Mouse (Mus musculus): ENCODE measurements around the gene Kifc3. TPM values are rescaled to one million over a fixed set of nuclear protein-coding genes. Genes with fewer than 3 reads are reported as not detected.
A peak's percentile ranks its signal among the peaks of the same experiment; 100 is the strongest.

Gene Kifc3
- polyA plus RNA-seq, 1 experiment from 2014 or later = 19.1 TPM

- WGBS = 61% methylated on average over 7 of the region's 7 CpGs
- no peak overlapping the region for H3K4me3 ChIP-seq
- no peaks in the 10 kb centered on the region for H3K36me3 ChIP-seq
- H3K9ac ChIP-seq = no peak overlapping the region
- no peaks in the 10 kb centered on the region for H3K9me3 ChIP-seq
- peaks cover 8% of the 10 kb centered on the region; the same call in 1 of the 2 replicates for H3K4me1 ChIP-seq
- H3K27ac ChIP-seq = no peak overlapping the region
- no peak overlapping the region for H3K4me2 ChIP-seq
- H3K27me3 ChIP-seq = no peaks in the 10 kb centered on the region
- no peak for ATAC-seq (ENCODE audit: insufficient number of reproducible peaks, low FRiP score, low TSS enrichment, low read depth)
These were observed 1.1 kb downstream of the Kifc3 start for GRCm38 (mm10) chr8:95201491-95201890.

- no peaks in the 10 kb centered on the region for H3K36me3 ChIP-seq
- ATAC-seq (ENCODE audit: insufficient number of reproducible peaks, low FRiP score, low TSS enrichment, low read depth) = no peak
- H3K9me3 ChIP-seq = no peaks in the 10 kb centered on the region
- H3K4me2 ChIP-seq = no peak overlapping the region
- 61% methylated on average over 9 of the region's 9 CpGs for WGBS
- H3K27me3 ChIP-seq = no peaks in the 10 kb centered on the region
- H3K9ac ChIP-seq = no peak overlapping the region
- H3K4me3 ChIP-seq = no peak overlapping the region
- H3K4me1 ChIP-seq = peaks cover 8% of the 10 kb centered on the region; the same call in 1 of the 2 replicates
- no peak overlapping the region for H3K27ac ChIP-seq
These were observed 2.6 kb downstream of the Kifc3 start for GRCm38 (mm10) chr8:95200001-95200405.

GRCm38 (mm10) chr8:95195728-95196127 is 6.9 kb downstream of the Kifc3 start:
- 49% methylated on average over 11 of the region's 11 CpGs for WGBS
- no peak for ATAC-seq (ENCODE audit: insufficient number of reproducible peaks, low FRiP score, low TSS enrichment, low read depth)
- H3K9ac ChIP-seq = no peak overlapping the region
- no peak overlapping the region for H3K4me3 ChIP-seq
- 0 out of 2 replicates have a peak, but pooled peaks cover 4% of the 10 kb centered on the region for H3K4me1 ChIP-seq
- H3K36me3 ChIP-seq = no peaks in the 10 kb centered on the region
- no peak overlapping the region for H3K27ac ChIP-seq
- no peaks in the 10 kb centered on the region for H3K27me3 ChIP-seq
- no peaks in the 10 kb centered on the region for H3K9me3 ChIP-seq
- H3K4me2 ChIP-seq = no peak overlapping the region

GRCm38 (mm10) chr8:95191497-95192175 is 11.0 kb downstream of the Kifc3 start:
- Histone ChIP-seq H3K9me3 (no peaks in the 10 kb centered on the region), H3K4me2 (no peak overlapping the region), H3K9ac (no peak overlapping the region), H3K4me3 (no peak overlapping the region), H3K36me3 (no peaks in the 10 kb centered on the region), H3K4me1 (no peaks in the 10 kb centered on the region; the same call in 1 of the 2 replicates), H3K27ac (no peak overlapping the region), H3K27me3 (no peaks in the 10 kb centered on the region)
- WGBS = 83% methylated on average over 9 of the region's 9 CpGs
- no peak for ATAC-seq (ENCODE audit: insufficient number of reproducible peaks, low FRiP score, low TSS enrichment, low read depth)

- H3K4me1 ChIP-seq = no peaks in the 10 kb centered on the region; the same call in 1 of the 2 replicates
- WGBS = 70% methylated on average over 5 of the region's 5 CpGs
- no peaks in the 10 kb centered on the region for H3K27me3 ChIP-seq
- H3K4me3 ChIP-seq = no peak overlapping the region
- H3K36me3 ChIP-seq = no peaks in the 10 kb centered on the region
- ATAC-seq (ENCODE audit: insufficient number of reproducible peaks, low FRiP score, low TSS enrichment, low read depth) = no peak
- no peak overlapping the region for H3K9ac ChIP-seq
- no peaks in the 10 kb centered on the region for H3K9me3 ChIP-seq
- H3K27ac ChIP-seq = no peak overlapping the region
- H3K4me2 ChIP-seq = no peak overlapping the region
These were observed 15.0 kb downstream of the Kifc3 start for GRCm38 (mm10) chr8:95187579-95187978.

- WGBS = 77% methylated on average over 7 of the region's 7 CpGs
- Histone ChIP-seq H3K36me3 (no peaks in the 10 kb centered on the region), H3K9me3 (no peaks in the 10 kb centered on the region), H3K9ac (no peak overlapping the region), H3K27me3 (no peaks in the 10 kb centered on the region), H3K27ac (no peak overlapping the region), H3K4me2 (no peak overlapping the region), H3K4me3 (no peak overlapping the region), H3K4me1 (no peaks in the 10 kb centered on the region; the same call in 1 of the 2 replicates)
- ATAC-seq (ENCODE audit: insufficient number of reproducible peaks, low FRiP score, low TSS enrichment, low read depth) = no peak
These were observed 16.6 kb downstream of the Kifc3 start for GRCm38 (mm10) chr8:95185891-95186513.

- H3K4me1 ChIP-seq = no peaks in the 10 kb centered on the region; the same call in 1 of the 2 replicates
- no peaks in the 10 kb centered on the region for H3K27me3 ChIP-seq
- H3K9ac ChIP-seq = no peak overlapping the region
- WGBS = 44% methylated on average over 10 of the region's 10 CpGs
- H3K27ac ChIP-seq = no peak overlapping the region
- H3K4me2 ChIP-seq = no peak overlapping the region
- no peaks in the 10 kb centered on the region for H3K9me3 ChIP-seq
- H3K36me3 ChIP-seq = no peaks in the 10 kb centered on the region
- ATAC-seq (ENCODE audit: insufficient number of reproducible peaks, low FRiP score, low TSS enrichment, low read depth) = no peak
- no peak overlapping the region for H3K4me3 ChIP-seq
These were observed 17.5 kb downstream of the Kifc3 start for GRCm38 (mm10) chr8:95185104-95185503.

- no peak for ATAC-seq (ENCODE audit: insufficient number of reproducible peaks, low FRiP score, low TSS enrichment, low read depth)
- 69% methylated on average over 12 of the region's 12 CpGs for WGBS
- Histone ChIP-seq H3K27me3 (no peaks in the 10 kb centered on the region), H3K36me3 (no peaks in the 10 kb centered on the region), H3K9ac (no peak overlapping the region), H3K4me3 (no peak overlapping the region), H3K4me1 (no peaks in the 10 kb centered on the region; the same call in 1 of the 2 replicates), H3K27ac (no peak overlapping the region), H3K4me2 (no peak overlapping the region), H3K9me3 (no peaks in the 10 kb centered on the region)
These were observed 18.4 kb downstream of the Kifc3 start for GRCm38 (mm10) chr8:95184171-95184570.

- no peak overlapping the region for H3K9ac ChIP-seq
- ATAC-seq (ENCODE audit: insufficient number of reproducible peaks, low FRiP score, low TSS enrichment, low read depth) = no peak
- H3K27ac ChIP-seq = no peak overlapping the region
- no peaks in the 10 kb centered on the region for H3K27me3 ChIP-seq
- WGBS = 53% methylated on average over 7 of the region's 7 CpGs
- no peak overlapping the region for H3K4me3 ChIP-seq
- no peak overlapping the region for H3K4me2 ChIP-seq
- no peaks in the 10 kb centered on the region for H3K9me3 ChIP-seq
- H3K36me3 ChIP-seq = no peaks in the 10 kb centered on the region
- no peaks in the 10 kb centered on the region for H3K4me1 ChIP-seq
These were observed 20.8 kb downstream of the Kifc3 start for GRCm38 (mm10) chr8:95181850-95182249.

- H3K4me1 ChIP-seq = peaks cover 8% of the 10 kb centered on the region
- H3K36me3 ChIP-seq = no peaks in the 10 kb centered on the region
- no peak overlapping the region for H3K4me3 ChIP-seq
- no peak overlapping the region for H3K9ac ChIP-seq
- no peak overlapping the region for H3K27ac ChIP-seq
- H3K4me2 ChIP-seq = no peak overlapping the region
- H3K9me3 ChIP-seq = no peaks in the 10 kb centered on the region
- WGBS = 72% methylated on average over 4 of the region's 4 CpGs
- H3K27me3 ChIP-seq = no peaks in the 10 kb centered on the region
- ATAC-seq (ENCODE audit: insufficient number of reproducible peaks, low FRiP score, low TSS enrichment, low read depth) = no peak
These were observed 24.4 kb downstream of the Kifc3 start for GRCm38 (mm10) chr8:95178191-95178590.

GRCm38 (mm10) chr8:95176985-95177384 is 25.6 kb downstream of the Kifc3 start:
- no peaks in the 10 kb centered on the region for H3K27me3 ChIP-seq

GRCm38 (mm10) chr8:95175808-95176207 is 26.8 kb downstream of the Kifc3 start:
- Histone ChIP-seq H3K27ac (peak overlapping the region; percentile 67), H3K9me3 (no peaks in the 10 kb centered on the region), H3K27me3 (no peaks in the 10 kb centered on the region), H3K36me3 (no peaks in the 10 kb centered on the region), H3K4me1 (peaks cover 8% of the 10 kb centered on the region), H3K9ac (no peak overlapping the region), H3K4me3 (no peak overlapping the region), H3K4me2 (peak overlapping the region; percentile 14; the same call in 1 of the 2 replicates)
- WGBS = 46% methylated on average over 18 of the region's 18 CpGs
- ATAC-seq (ENCODE audit: insufficient number of reproducible peaks, low FRiP score, low TSS enrichment, low read depth) = no peak

More at GRCm38 (mm10) chr8:95176985-95177384, 25.6 kb downstream of the Kifc3 start:
- no peaks in the 10 kb centered on the region for H3K9me3 ChIP-seq
- H3K9ac ChIP-seq = no peak overlapping the region
- H3K4me1 ChIP-seq = peaks cover 8% of the 10 kb centered on the region
- H3K27ac ChIP-seq = no peak overlapping the region
- H3K36me3 ChIP-seq = no peaks in the 10 kb centered on the region
- ATAC-seq (ENCODE audit: insufficient number of reproducible peaks, low FRiP score, low TSS enrichment, low read depth) = no peak
- no peak overlapping the region for H3K4me2 ChIP-seq
- WGBS = 74% methylated on average over 6 of the region's 6 CpGs
- no peak overlapping the region for H3K4me3 ChIP-seq

All from limb, embryonic 15.5 days (tissue).